Mouse (Mus musculus) neural tube, embryonic 13.5 days (tissue): ENCODE data around the gene Gm595. TPM values are rescaled to one million over a fixed set of nuclear protein-coding genes. Genes with fewer than 3 reads are reported as not detected.

Experiments
- ATAC-seq: fragments of 200-750 bp; cut with Nextera tagmentation; 2 replicates; pipeline ENCODE4 v1.8.0; 2017; ENCODE audit warnings: low read depth, mild to moderate bottlenecking, moderate TSS enrichment, moderate library complexity
- H3K27ac ChIP-seq: fragments of 300-500 bp; sonication (generic); replicated peaks from 2 replicates; pipeline ENCODE4 v1.5.1; 2015; ENCODE audit warnings: moderate library complexity, mild to moderate bottlenecking, inconsistent platforms
- H3K27me3 ChIP-seq: fragments of 300-500 bp; sonication (generic); 2 replicates; pipeline ENCODE4 v1.6.1; 2015; ENCODE audit warnings: mild to moderate bottlenecking, inconsistent platforms
- H3K36me3 ChIP-seq: fragments of 300-500 bp; sonication (generic); 2 replicates; pipeline ENCODE4 v1.6.1; 2015; ENCODE audit warnings: mild to moderate bottlenecking, inconsistent platforms
- H3K4me1 ChIP-seq: fragments of 300-500 bp; sonication (generic); replicated peaks from 2 replicates; pipeline ENCODE4 v1.6.1; 2015; ENCODE audit warnings: inconsistent platforms
- H3K4me2 ChIP-seq: fragments of 300-500 bp; sonication (generic); 2 replicates; pipeline ENCODE4 v1.6.1; 2015; ENCODE audit warnings: inconsistent platforms, mild to moderate bottlenecking, moderate library complexity
- H3K4me3 ChIP-seq: fragments of 300-500 bp; sonication (generic); 2 replicates; pipeline ENCODE4 v1.5.1; 2015; ENCODE audit warnings: mild to moderate bottlenecking, inconsistent platforms
- H3K9ac ChIP-seq: fragments of 300-500 bp; sonication (generic); 2 replicates; pipeline ENCODE4 v1.6.1; 2015; ENCODE audit warnings: moderate library complexity, mild to moderate bottlenecking, inconsistent platforms
- H3K9me3 ChIP-seq: fragments of 300-500 bp; sonication (generic); 2 replicates; pipeline ENCODE4 v1.6.1; 2016; ENCODE audit warnings: inconsistent platforms
- WGBS: fragments of 180-500 bp; shearing (Covaris S2); methylation state at CpG from one replicate; pipeline ENCODE4 v1.1.7; 2015; 5-methylcytosine and 5-hydroxymethylcytosine counted together
- polyA plus RNA-seq: library from polyadenylated mRNA; unstranded; fragments of >200 nt; fragmentation: Nextera tagmentation; extraction: Ambion mirVana; gene quantifications from 2 replicates; pipeline ENCODE4 v1.2.1, GENCODE M21; 2015

Gene Gm595
- polyA plus RNA-seq: not detected in 2 replicates

GRCm38 (mm10) chrX:48877613-48878012, at the start of gene Gm595:
Gm595 (minus strand) TSS chrX:48877713.
- no peak for ATAC-seq

GRCm38 (mm10) chrX:48908421-48908820, 30.9 kb upstream of the Gm595 start:
- Histone ChIP-seq H3K4me1 (no peaks in the 10 kb centered on the region), H3K4me3 (no peak overlapping the region), H3K9me3 (no peaks in the 10 kb centered on the region), H3K27ac (no peak overlapping the region), H3K4me2 (no peak overlapping the region), H3K9ac (no peak overlapping the region), H3K36me3 (no peaks in the 10 kb centered on the region), H3K27me3 (no peaks in the 10 kb centered on the region)
- 94% methylated on average over 4 of the region's 4 CpGs for WGBS
- ATAC-seq: no peak

More at GRCm38 (mm10) chrX:48877613-48878012, at the start of gene Gm595:
- H3K4me2 ChIP-seq: no peak within 1 kb of the TSS
- no peak within 1 kb of the TSS for H3K9ac ChIP-seq
- H3K4me3 ChIP-seq: no peak within 1 kb of the TSS
- H3K4me1 ChIP-seq: no peaks in the 10 kb centered on the region
- H3K9me3 ChIP-seq: no peaks in the 10 kb centered on the region
- H3K36me3 ChIP-seq: no peaks in the 10 kb centered on the region
- no peaks in the 10 kb centered on the region for H3K27me3 ChIP-seq
- 91% methylated on average over 13 of the region's 13 CpGs for WGBS
- no peak within 1 kb of the TSS for H3K27ac ChIP-seq

GRCm38 (mm10) chrX:48903744-48904143, 26.2 kb upstream of the Gm595 start:
- Histone ChIP-seq H3K36me3 (no peaks in the 10 kb centered on the region), H3K9me3 (no peaks in the 10 kb centered on the region), H3K27ac (no peak overlapping the region), H3K4me3 (no peak overlapping the region), H3K27me3 (no peaks in the 10 kb centered on the region), H3K4me1 (no peaks in the 10 kb centered on the region), H3K4me2 (no peak overlapping the region), H3K9ac (no peak overlapping the region)
- WGBS: 84% methylated on average over 3 of the region's 3 CpGs
- ATAC-seq: no peak

- Histone ChIP-seq H3K27me3 (no peaks in the 10 kb centered on the region), H3K4me1 (no peaks in the 10 kb centered on the region), H3K4me2 (no peak overlapping the region), H3K27ac (no peak overlapping the region), H3K4me3 (no peak overlapping the region), H3K36me3 (no peaks in the 10 kb centered on the region), H3K9me3 (no peaks in the 10 kb centered on the region), H3K9ac (no peak overlapping the region)
- ATAC-seq: no peak
- 55% methylated on average over 5 of the region's 5 CpGs for WGBS
Measured at GRCm38 (mm10) chrX:48899555-48899954, 22.0 kb upstream of the Gm595 start.

- no peak overlapping the region for H3K27ac ChIP-seq
- no peaks in the 10 kb centered on the region for H3K36me3 ChIP-seq
- no peak overlapping the region for H3K9ac ChIP-seq
- H3K4me3 ChIP-seq: no peak overlapping the region
- no peak overlapping the region for H3K4me2 ChIP-seq
- H3K4me1 ChIP-seq: no peaks in the 10 kb centered on the region
- no peaks in the 10 kb centered on the region for H3K9me3 ChIP-seq
- ATAC-seq: no peak
- WGBS: 44% methylated on average over 6 of the region's 6 CpGs
- H3K27me3 ChIP-seq: no peaks in the 10 kb centered on the region
Measured at GRCm38 (mm10) chrX:48896803-48897202, 19.3 kb upstream of the Gm595 start.

GRCm38 (mm10) chrX:48893946-48894345, 16.4 kb upstream of the Gm595 start:
- no peaks in the 10 kb centered on the region for H3K9me3 ChIP-seq
- ATAC-seq: no peak

GRCm38 (mm10) chrX:48890259-48890658, 12.7 kb upstream of the Gm595 start:
- no peak overlapping the region for H3K27ac ChIP-seq
- no peak overlapping the region for H3K4me3 ChIP-seq
- no peaks in the 10 kb centered on the region for H3K27me3 ChIP-seq
- H3K4me2 ChIP-seq: no peak overlapping the region
- no peaks in the 10 kb centered on the region for H3K4me1 ChIP-seq
- no peaks in the 10 kb centered on the region for H3K9me3 ChIP-seq
- 87% methylated on average over 9 of the region's 9 CpGs for WGBS
- no peak for ATAC-seq
- no peaks in the 10 kb centered on the region for H3K36me3 ChIP-seq
- H3K9ac ChIP-seq: no peak overlapping the region

More at GRCm38 (mm10) chrX:48893946-48894345, 16.4 kb upstream of the Gm595 start:
- Histone ChIP-seq H3K36me3 (no peaks in the 10 kb centered on the region), H3K27ac (no peak overlapping the region), H3K4me3 (no peak overlapping the region), H3K27me3 (no peaks in the 10 kb centered on the region), H3K9ac (no peak overlapping the region), H3K4me2 (no peak overlapping the region), H3K4me1 (no peaks in the 10 kb centered on the region)
- 83% methylated on average over 3 of the region's 3 CpGs for WGBS

GRCm38 (mm10) chrX:48884615-48885014, 7.1 kb upstream of the Gm595 start:
- H3K27ac ChIP-seq: no peak overlapping the region
- no peaks in the 10 kb centered on the region for H3K9me3 ChIP-seq
- H3K4me3 ChIP-seq: no peak overlapping the region
- H3K27me3 ChIP-seq: no peaks in the 10 kb centered on the region
- WGBS: 83% methylated on average over 5 of the region's 5 CpGs
- H3K4me1 ChIP-seq: no peaks in the 10 kb centered on the region
- H3K4me2 ChIP-seq: no peak overlapping the region
- no peak overlapping the region for H3K9ac ChIP-seq
- no peaks in the 10 kb centered on the region for H3K36me3 ChIP-seq
- no peak for ATAC-seq

Other genes starting within 250 kb of the Gm595 start
- 0.12 and 0.29 TPM in 2 replicates for gene Gpr119, start 203.2 kb downstream of the Gm595 start, polyA plus RNA-seq
- gene Rbmx2, start 182.7 kb downstream of the Gm595 start, polyA plus RNA-seq: 13.9 and 25.9 TPM in 2 replicates